Mouse (Mus musculus): ENCODE measurements at regions not wholly inside any gene's neighbourhood (a gene's known extent, or its start where the extent isn't known, plus 50 kb on each side); places are given as distances from the start of the nearest gene placed in this dataset.

DNA sequence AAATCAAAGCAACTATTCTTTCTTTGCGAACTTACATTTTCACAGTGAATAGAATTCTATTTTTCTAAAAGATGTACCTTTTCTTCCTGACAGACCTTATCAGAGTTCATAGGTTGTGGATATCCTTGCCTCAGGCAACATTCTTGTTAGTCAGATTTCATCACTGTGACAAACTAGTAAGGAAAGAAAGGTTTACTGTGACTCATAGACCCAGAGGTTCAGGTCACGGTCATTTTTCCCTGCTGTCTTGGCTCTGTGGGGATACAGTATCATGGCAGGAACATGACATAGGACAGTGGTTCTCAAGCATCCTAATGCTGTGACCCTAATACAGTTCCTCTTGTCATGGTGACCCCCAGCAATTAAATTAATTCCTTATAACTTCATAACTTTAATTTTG, 78.4 kb upstream of the Akt3 start:
- no peak for DNase-seq (ENCODE audit: low spot score in 2 of 2)

DNA sequence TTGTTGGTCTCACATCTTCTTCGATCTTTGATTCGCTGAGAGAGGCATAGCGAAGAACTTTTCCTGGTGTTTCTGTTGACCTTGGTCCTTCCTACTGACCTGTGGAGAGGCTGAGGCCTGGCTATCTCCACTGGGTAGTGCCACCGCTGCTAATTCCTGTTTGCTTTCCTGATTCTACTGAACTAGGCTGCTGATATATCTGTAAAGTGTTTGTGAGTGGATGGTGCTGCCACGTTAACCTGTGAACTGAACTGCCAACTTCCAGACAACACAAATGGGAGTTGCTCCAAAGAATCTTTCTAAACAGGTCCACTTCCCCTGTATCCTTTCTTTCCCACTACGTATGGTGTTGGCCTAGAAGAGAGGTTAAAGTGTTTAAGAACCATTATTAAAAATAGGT, 78.0 kb upstream of the Akt3 start:
- DNase-seq (ENCODE audit: low spot score in 2 of 2), result no peak

- no peak for DNase-seq (ENCODE audit: low spot score in 2 of 2)
These were observed 65.4 kb upstream of the Akt3 start for GRCm38 (mm10) chr1:177323366-177323765.

DNA sequence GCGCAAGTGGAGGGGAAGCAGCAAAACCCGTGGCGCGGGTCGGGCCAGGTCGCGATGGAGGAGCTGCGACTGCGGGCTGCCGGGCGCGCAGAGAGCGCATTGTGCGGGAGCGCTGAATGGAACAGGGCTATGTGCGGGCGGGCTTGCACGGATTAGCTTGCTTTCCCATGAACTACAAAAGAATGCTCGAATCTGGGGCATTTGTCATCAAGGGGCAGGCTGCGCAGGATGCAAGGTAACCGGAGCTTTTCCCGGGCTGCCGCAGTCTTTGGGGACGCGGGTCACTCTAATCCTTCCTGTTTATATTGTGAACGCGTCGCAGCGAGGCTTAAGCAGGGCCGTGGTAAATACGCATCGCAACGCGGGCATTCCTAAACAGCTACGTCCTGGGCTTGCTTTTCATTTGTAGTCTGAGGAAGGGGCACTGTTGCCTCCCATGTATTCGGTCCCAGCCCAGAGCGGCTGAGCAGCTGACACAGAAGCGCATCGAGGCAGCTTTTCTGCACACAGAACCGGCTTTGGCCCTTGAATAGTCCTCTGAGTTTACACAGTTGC, 64.8 kb upstream of the Akt3 start:
- DNase-seq (ENCODE audit: low spot score in 2 of 2), result no peak

DNA sequence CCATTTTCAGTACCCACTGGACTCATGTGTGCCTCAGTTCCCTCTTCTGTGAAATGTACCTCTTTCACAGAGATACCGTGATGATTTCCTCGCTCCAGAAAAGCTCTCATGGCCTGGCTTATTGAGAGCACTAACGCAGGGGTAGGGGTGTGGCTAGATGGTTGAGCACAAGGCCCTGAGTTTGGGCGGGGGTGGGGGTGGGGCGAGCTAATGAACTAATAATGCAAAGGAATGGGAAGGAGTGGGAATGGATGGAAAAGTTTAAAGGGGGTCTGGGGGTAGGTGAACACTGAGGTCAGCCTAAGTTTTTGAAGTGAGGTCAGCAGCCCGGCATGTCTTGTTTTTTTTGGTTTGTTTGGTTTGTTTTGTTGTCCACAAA, 64.3 kb upstream of the Akt3 start:
- no peak for DNase-seq (ENCODE audit: low spot score in 2 of 2)

GRCm38 (mm10) chr1:177321655-177322306, 63.8 kb upstream of the Akt3 start:
- peak in 1 of 2 experiments; percentile 47 for DNase-seq (ENCODE audit: low spot score in 2 of 2)

- DNase-seq (ENCODE audit: low spot score in 2 of 2), result peak in 1 of 2 experiments; percentile 22
These were observed 50.3 kb upstream of the Akt3 start for GRCm38 (mm10) chr1:177308213-177308872.

Data from right cerebral cortex, postnatal 36 days (tissue).